Mouse (Mus musculus) naive thymus-derived CD4-positive, alpha-beta T cell, adult 2 months (primary cell): ENCODE data around the gene Nav2.

Source experiments
- DNase-seq: peaks from one replicate; pipeline ENCODE4 v3.0.0-alpha.2; 2011; ENCODE audit warnings: low read depth

The Nav2 gene

DNA sequence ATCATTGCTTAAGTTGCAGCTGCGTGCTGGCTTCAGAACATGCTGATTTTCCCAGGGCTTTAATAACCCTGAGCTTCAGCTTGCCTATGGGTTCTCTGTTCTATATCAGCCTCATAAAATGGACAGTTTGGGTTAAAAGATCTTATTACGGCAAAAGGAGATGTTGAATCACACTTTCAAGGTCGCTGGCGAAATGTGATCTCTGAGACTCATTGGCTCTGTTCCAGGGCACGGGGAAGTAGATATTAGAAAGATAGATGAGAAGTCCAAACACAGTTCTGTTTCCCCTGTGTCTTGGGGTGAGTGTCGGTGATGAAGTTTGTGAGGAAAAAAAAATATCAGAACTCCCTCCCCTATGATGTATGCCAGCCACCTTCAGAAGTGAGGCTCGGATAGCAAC lies 98.4 kb downstream of the Nav2 start:
- DNase-seq: no peak

- no peak for DNase-seq
Observed at GRCm38 (mm10) chr7:49010739-49011138, 102.2 kb downstream of the Nav2 start.

GRCm38 (mm10) chr7:49012027-49012426 lies 103.5 kb downstream of the Nav2 start:
- DNase-seq: no peak

DNA sequence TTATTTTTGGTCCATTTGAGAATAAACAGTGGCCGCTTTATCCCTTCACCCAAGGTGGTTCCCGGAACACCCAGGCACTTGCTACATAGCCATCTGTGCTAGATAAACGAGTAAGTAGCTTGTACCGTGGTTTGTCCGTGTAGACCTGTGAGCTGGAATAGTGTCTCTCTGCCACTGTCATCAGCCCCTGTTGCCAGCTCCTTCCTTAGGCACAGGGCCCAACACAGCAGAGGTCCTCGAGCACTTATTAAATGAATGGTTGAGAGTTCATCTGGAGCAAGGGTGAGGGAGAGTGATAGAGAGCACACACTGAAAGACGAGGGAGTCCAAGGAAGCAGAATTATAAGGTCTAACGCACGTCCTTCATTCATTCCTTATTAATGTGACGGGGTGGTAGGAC lies 106.0 kb downstream of the Nav2 start:
- no peak for DNase-seq

GRCm38 (mm10) chr7:49015297-49015696 lies 106.8 kb downstream of the Nav2 start:
- DNase-seq: no peak

DNA sequence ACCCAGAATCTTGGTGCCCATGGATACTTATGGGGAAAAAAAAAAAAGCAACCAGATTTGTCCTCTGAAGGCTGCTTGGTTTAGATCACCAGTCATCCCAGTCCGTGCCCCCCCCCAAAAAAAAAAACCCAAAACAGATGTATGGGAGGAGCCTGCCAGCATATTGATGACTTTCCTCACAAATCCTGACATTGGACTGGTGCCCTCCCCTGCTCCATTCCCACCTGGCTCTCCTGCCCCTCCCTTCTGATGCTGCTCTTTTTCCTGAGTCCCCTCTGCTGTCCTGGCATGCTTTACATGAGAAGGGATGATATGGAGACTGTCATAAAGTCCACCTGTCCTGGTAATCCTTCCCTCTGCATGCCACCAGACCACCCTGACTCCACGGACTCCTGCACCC lies 107.6 kb downstream of the Nav2 start:
- DNase-seq: no peak

DNA sequence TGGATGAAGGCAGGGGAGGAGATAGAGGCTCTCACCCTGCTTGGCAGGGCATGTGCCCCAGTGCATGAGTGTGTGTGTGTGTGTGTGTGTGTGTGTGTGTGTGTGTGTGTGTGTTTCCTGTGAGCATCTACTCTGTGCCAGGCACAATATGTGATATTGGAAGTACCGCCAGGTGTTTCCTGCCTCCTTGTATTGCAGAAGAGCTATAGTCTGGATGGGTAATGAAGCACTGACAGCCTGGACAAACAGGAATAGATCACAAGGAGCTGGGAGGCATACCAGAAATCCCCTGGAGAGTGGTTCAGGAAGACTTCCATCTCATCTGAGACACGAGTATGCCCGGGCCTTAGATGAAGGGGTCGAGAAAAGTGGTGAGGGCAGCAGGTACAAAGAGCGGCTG lies 109.3 kb downstream of the Nav2 start:
- DNase-seq: no peak

GRCm38 (mm10) chr7:49018478-49018914 lies 110.0 kb downstream of the Nav2 start:
- no peak for DNase-seq

GRCm38 (mm10) chr7:49025026-49025815 lies 116.7 kb downstream of the Nav2 start:
- no peak for DNase-seq

DNA sequence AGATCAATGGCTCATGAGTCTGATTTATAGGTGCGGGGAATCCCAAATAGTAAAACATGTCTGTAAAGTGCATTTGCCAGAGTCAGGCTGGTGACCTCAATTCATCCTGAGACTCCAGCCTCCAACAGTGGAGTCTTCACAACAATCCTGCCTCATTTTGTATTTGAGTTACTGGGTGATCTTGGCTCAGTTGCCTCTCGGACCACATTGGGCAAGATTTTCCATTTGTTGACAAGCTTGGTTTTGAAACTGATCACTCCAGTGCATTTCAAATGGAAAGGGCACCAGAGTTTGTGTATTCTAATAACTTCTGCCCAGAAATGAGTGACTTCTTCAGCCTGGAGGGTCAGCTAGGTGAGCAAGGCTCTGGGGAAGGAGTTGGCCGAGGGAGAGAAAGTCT lies 117.5 kb downstream of the Nav2 start:
- DNase-seq: no peak

DNA sequence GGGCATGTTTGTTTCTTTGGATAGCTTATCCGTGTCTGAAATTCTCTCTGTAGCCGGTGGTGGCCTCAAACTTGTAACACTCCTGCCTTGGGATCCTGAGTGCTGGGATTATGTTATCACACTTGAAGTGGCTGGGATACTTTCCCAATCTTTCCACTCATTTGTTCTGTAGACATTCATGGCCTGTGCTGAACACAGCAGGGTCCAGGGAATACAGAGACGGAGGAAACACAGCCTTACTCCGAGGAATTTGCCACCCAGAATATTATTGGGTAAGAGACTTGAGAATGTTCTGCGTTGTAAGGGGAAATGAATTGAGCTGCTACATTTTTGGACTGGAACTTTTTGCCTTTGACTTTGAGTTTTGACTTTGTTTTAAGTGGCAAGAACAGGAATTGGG lies 118.0 kb downstream of the Nav2 start:
- no peak for DNase-seq

GRCm38 (mm10) chr7:49029282-49030012 lies 120.9 kb downstream of the Nav2 start:
- no peak for DNase-seq

DNA sequence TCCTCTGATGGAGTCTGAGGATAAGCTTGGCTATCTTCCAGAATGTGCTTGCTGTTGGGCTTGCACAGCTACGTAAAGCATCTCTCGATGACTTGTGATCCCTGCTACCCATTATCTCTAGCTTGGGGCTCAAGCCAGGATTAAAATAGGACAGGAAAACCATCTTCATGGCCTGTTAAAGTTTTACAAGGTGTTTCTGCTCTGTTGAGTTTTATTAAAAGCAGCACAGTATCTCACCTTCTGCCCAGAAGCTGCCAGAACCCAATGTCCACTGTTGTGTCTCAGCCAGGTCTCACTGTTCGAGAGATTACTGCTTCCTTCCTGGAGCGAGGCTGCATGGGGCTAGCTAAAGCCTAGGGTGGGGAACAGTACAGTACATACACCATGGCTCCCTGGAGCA lies 123.7 kb downstream of the Nav2 start:
- DNase-seq: no peak

GRCm38 (mm10) chr7:49034253-49034652 lies 125.7 kb downstream of the Nav2 start:
- DNase-seq: no peak

DNA sequence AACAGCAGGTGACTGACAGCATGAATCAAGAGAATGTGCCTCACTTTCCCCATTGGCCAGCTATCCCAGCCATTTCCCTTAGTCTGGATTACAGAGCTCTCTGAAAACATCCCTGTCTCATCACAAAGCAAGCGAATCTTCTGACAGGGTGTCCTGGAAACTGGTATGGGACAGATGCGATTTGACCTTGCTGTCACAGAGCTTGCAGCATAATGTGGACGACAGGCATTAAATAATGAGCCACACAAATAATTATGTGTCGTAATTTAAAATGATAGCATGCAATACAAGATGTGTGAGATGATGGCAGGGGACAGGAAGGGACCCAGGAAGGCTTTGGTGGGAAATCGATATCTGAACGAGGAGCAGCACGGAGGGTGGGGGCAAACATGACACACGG lies 131.6 kb downstream of the Nav2 start:
- DNase-seq: no peak

GRCm38 (mm10) chr7:49041334-49042070 lies 133.0 kb downstream of the Nav2 start:
- no peak for DNase-seq

- no peak for DNase-seq
Observed at GRCm38 (mm10) chr7:49045499-49046346, 137.2 kb downstream of the Nav2 start.

DNA sequence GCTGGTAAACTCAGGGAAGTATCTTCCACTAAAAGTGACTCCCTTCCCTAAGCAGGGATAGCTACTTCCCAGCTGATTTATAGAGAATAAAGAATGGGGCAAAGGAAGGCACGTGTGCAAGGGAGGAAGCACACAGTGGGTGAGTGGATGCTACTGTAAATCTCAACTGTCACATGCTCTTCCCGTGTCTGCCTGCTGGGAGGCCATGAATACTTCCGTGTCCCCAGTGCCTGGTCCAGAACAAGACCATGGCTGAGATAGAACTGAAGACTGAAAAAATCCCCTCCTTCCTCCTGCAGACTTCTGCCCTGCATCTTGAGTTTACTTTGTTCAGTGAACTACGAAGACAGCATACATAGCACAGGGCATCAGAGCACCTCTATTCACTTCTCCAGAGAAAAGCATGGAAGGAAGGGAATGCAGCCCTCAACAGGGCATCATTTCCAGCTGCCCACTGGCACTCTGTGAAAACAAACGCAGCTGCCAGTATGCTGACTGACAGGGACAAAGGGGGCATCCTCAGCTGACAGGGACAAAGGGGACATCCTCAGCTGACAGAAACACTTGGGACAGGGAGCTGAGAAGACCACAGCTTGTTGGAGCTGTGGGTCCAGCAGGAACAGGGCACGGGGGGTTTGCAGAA lies 138.0 kb downstream of the Nav2 start:
- DNase-seq: no peak

- no peak for DNase-seq
Observed at GRCm38 (mm10) chr7:49047336-49047735, 138.8 kb downstream of the Nav2 start.

- DNase-seq: no peak
Observed at GRCm38 (mm10) chr7:49052871-49053618, 144.5 kb downstream of the Nav2 start.

DNA sequence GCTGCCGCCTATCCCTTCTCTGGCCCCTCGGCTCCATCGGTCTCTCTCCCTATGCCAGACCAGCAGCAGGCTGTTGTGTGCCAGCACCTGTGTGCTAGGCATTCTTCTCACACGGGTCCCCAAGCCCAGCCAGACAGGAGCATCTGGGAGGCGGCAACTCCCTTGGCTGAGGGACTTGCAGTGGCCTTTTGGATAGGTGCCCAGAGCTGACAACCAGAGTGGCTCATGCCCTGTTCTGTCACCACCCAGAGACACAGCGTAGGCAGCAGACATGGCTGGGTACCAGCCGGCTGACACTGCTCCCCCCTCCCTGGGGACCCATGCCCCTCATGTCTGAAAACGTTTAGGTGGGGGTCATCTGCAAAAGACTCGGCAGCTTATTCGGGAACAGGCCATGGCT lies 146.8 kb downstream of the Nav2 start:
- DNase-seq: no peak
